Mouse (Mus musculus) forebrain, embryonic 14.5 days (tissue): ENCODE data around the gene Hist1h3b. TPM values are rescaled to one million over a fixed set of nuclear protein-coding genes. Genes with fewer than 3 reads are reported as not detected.
"Not testable (repeated sequence)": the region's sequence is repeated elsewhere in the genome, so short reads cannot be mapped to it uniquely, and the experiment has no call there.

Experiments used
- ATAC-seq: fragments of 200-750 bp; cut with Nextera tagmentation; 2 replicates; pipeline ENCODE4 v1.8.0; 2017; ENCODE audit warnings: mild to moderate bottlenecking, moderate library complexity
- DNase-seq: peaks from one replicate; pipeline ENCODE4 v3.0.0-alpha.2; 2015; ENCODE audit warnings: low spot score
- H3K27ac ChIP-seq: fragments of 300-500 bp; sonication (generic); 2 replicates; pipeline ENCODE4 v1.5.1; 2014; ENCODE audit warnings: low read depth, mild to moderate bottlenecking, control low read depth, low read length, moderate library complexity
- H3K27me3 ChIP-seq: fragments of 300-500 bp; sonication (generic); replicated peaks from 2 replicates; pipeline ENCODE4 v1.6.1; 2014; ENCODE audit warnings: low read length, control low read depth, mixed read lengths; ENCODE audit not compliant: control insufficient read depth, insufficient read depth
- H3K36me3 ChIP-seq: fragments of 300-500 bp; sonication (generic); 2 replicates; pipeline ENCODE4 v1.6.1; 2014; ENCODE audit warnings: low read length, control low read depth; ENCODE audit not compliant: control insufficient read depth, insufficient read depth
- H3K4me1 ChIP-seq: fragments of 300-500 bp; sonication (generic); 2 replicates; pipeline ENCODE4 v1.6.1; 2014; ENCODE audit warnings: antibody characterized with exemption, low read length, control low read depth; ENCODE audit not compliant: control insufficient read depth, insufficient read depth
- H3K4me2 ChIP-seq: fragments of 300-500 bp; sonication (generic); 2 replicates; pipeline ENCODE4 v1.6.1; 2014; ENCODE audit warnings: mild to moderate bottlenecking, control low read depth, low read length
- H3K4me3 ChIP-seq: fragments of 300-500 bp; sonication (generic); 2 replicates; pipeline ENCODE4 v1.5.1; 2014; ENCODE audit warnings: low read depth, low read length, control low read depth
- H3K9ac ChIP-seq: fragments of 300-500 bp; sonication (generic); 2 replicates; pipeline ENCODE4 v1.6.1; 2014; ENCODE audit warnings: mild to moderate bottlenecking, low read length, control low read depth, moderate library complexity
- H3K9me3 ChIP-seq: fragments of 300-500 bp; sonication (generic); replicated peaks from 2 replicates; pipeline ENCODE4 v1.6.1; 2016; ENCODE audit warnings: low read length, control low read depth, mixed read lengths; ENCODE audit not compliant: control insufficient read depth
- whole genome bisulfite sequencing: fragments of 180-500 bp; shearing (Covaris S2); extraction: QIAGEN DNeasy Blood & Tissue Kit; methylation state at CpG from one replicate; pipeline ENCODE4 v1.1.7; 2014; 5-methylcytosine and 5-hydroxymethylcytosine counted together
- polyA plus RNA-seq: library from polyadenylated mRNA; unstranded; fragments of >200 nt; fragmentation: Nextera tagmentation; extraction: Ambion mirVana; gene quantifications from 2 replicates; pipeline ENCODE4 v1.2.1, GENCODE M21; 2014

Gene Hist1h3b
- 2.3 and 9.6 TPM in 2 replicates for polyA plus RNA-seq

DNA sequence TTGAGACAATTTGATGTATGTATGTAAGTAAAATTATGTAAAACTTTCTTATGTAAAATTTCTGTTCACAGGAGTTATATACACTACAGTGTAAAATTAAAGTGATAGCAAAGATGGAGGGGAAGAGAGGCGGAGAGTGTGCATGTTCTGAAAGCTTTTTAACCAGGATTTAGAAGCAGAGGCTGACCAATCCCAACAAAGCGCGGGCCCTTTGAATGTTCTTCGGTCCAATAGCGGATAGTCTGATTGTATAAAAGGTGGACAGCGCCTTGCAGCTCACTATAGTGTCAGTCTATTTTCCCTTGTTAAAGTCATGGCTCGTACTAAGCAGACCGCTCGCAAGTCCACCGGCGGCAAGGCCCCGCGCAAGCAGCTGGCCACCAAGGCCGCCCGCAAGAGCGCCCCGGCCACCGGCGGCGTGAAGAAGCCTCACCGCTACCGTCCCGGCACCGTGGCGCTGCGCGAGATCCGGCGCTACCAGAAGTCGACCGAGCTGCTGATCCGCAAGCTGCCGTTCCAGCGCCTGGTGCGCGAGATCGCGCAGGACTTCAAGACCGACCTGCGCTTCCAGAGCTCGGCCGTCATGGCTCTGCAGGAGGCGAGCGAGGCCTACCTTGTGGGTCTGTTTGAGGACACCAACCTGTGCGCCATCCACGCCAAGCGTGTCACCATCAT, at the start of gene Hist1h3b:
Gene Hist1h3b (plus strand): TSS at position 201 of the 675 bp plus-strand sequence.
- peak within 1 kb of the TSS; percentile 40 for H3K4me3 ChIP-seq
- peak within 1 kb of the TSS; percentile 96 for H3K27ac ChIP-seq
- peak within 1 kb of the TSS; percentile 64 for H3K9ac ChIP-seq
- H3K9me3 ChIP-seq, H3K27me3 ChIP-seq, H3K36me3 ChIP-seq: not testable (repeated sequence)
- WGBS, result 0% methylated on average over 16 of the region's 47 CpGs
- DNase-seq, result peak; percentile 98
- ATAC-seq, result peak; percentile 85
- H3K4me1 ChIP-seq, result peaks cover 11% of the 10 kb centered on the region
- peak within 1 kb of the TSS; percentile 59 for H3K4me2 ChIP-seq

DNA sequence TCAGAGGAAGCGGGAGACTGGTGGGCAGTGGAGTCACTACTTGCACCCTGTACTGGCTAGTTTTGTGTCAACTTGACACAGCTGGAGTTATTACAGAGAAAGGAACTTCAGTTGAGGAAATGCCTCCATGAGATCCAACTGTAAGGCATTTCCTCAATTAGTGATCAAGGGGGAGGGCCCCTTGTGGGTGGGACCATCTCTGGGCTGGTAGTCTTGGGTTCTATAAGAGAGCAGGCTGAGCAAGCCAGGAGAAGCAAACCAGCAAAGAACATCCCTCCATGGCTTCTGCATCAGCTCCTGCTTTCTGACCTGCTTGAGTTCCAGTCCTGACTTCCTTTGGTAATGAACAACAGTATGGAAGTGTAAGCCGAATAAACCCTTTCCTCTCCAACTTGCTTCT, 49.3 kb upstream of the Hist1h3b start:
- not testable (repeated sequence) for H3K36me3 ChIP-seq, ATAC-seq, H3K4me1 ChIP-seq, H3K9ac ChIP-seq, H3K4me2 ChIP-seq, H3K9me3 ChIP-seq, H3K4me3 ChIP-seq, H3K27ac ChIP-seq, DNase-seq, H3K27me3 ChIP-seq
- 83% methylated on average over 2 of the region's 2 CpGs for WGBS

DNA sequence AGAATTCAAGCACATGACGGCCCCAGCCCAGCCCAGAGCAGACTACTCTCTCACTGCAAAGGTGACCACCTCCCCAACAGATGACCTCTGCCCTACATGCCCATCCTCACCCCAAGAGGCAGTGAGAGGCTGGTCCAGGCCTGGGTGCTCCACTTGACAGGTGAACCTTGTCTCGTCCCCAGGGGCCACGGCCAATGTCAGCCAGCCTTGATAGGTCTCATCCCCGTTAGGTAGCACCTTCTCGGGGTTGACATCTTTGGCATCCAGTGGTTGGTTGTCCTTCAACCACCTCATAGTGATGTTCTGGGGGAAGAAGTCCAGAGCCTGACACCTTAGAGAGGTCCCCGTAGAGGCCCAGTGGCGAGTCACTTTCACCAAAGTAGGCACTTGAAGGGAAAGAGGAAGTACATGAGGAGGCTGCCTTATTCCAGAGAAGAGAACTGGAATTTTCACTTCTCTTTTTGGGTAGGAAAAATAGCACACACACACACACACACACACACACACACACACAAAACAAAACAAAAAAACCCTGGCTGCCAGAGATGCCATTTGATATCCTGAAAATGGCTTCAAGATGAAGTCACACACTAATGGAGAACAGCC, 46.2 kb upstream of the Hist1h3b start:
- Histone ChIP-seq H3K4me2 (no peak overlapping the region), H3K27me3 (no peaks in the 10 kb centered on the region), H3K4me3 (no peak overlapping the region), H3K4me1 (peaks cover 11% of the 10 kb centered on the region; the same call in 1 of the 2 replicates), H3K9me3 (no peaks in the 10 kb centered on the region), H3K9ac (no peak overlapping the region), H3K36me3 (no peaks in the 10 kb centered on the region), H3K27ac (no peak overlapping the region)
- ATAC-seq (no peak), DNase-seq (no peak)
- WGBS, result 94% methylated on average over 7 of the region's 7 CpGs

DNA sequence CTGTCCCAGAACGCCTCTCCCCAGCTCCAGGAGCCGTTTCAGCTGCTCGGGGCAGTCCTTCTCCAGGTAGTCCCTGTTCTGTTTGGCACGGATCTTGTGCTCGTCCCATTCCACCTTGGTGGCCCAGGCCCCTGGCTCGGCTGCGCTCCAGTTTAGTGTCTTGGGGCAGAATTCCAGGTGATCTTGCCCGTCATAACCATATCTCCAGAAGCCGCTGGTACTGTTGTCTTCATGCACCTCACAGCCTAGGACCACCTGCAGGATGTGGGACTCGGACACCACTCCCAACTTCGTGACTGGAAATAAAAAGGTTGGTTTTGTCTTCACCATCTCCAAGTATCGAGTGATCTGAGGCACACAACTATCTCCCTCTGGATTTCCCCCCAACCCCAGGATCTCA, 45.3 kb upstream of the Hist1h3b start:
- Histone ChIP-seq H3K36me3 (no peaks in the 10 kb centered on the region), H3K9me3 (no peaks in the 10 kb centered on the region), H3K4me3 (no peak overlapping the region), H3K27ac (no peak overlapping the region), H3K4me1 (peaks cover 11% of the 10 kb centered on the region; the same call in 1 of the 2 replicates), H3K4me2 (no peak overlapping the region), H3K27me3 (no peaks in the 10 kb centered on the region), H3K9ac (no peak overlapping the region)
- ATAC-seq, result no peak
- 90% methylated on average over 12 of the region's 12 CpGs for WGBS
- DNase-seq, result no peak

DNA sequence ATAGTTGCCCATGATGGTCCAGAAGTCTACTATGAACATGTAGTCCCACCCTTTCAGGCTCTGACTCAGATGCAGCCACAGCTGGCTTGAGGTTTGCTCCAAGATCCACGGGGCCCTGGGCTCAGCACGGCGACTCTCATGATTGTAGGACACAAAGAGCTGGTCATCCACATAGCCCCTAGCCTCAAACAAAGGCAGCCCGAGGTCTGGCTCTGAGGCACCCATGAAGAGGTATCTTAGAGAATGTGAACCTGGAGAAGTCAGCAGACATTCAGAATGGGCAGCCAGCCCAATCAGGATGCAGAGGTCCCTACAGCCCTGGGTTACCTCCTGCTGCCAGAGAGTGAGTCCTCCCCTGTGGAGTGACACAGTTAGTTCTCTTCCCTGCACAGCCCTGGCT, 44.0 kb upstream of the Hist1h3b start:
- peaks cover 11% of the 10 kb centered on the region; the same call in 1 of the 2 replicates for H3K4me1 ChIP-seq
- H3K36me3 ChIP-seq, result no peaks in the 10 kb centered on the region
- no peak overlapping the region for H3K9ac ChIP-seq
- ATAC-seq, result no peak
- H3K9me3 ChIP-seq, result no peaks in the 10 kb centered on the region
- 89% methylated on average over 4 of the region's 4 CpGs for WGBS
- H3K4me2 ChIP-seq, result no peak overlapping the region
- no peak overlapping the region for H3K4me3 ChIP-seq
- no peak overlapping the region for H3K27ac ChIP-seq
- H3K27me3 ChIP-seq, result no peaks in the 10 kb centered on the region
- DNase-seq, result no peak

DNA sequence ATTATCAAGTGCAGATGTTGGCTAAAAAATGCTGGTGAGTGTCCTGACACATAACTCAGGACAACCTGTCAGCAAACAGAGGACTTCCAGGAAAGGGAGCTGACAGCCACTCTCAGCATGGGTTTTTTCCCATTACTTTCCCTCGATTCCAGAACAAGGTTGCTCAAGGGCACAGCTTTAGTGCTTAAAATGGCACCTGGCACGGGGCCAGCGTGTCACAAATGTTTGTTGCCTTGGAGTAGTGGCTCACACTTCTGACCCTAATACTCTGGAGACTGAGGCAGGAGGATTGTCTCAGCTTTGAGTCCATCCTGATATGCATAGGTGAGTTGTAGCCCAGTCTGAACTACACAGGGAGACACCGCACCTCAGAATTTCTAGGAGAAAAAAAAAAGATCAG, 43.4 kb upstream of the Hist1h3b start:
- no peaks in the 10 kb centered on the region for H3K9me3 ChIP-seq
- H3K36me3 ChIP-seq, result no peaks in the 10 kb centered on the region
- no peaks in the 10 kb centered on the region for H3K27me3 ChIP-seq
- H3K9ac ChIP-seq, result no peak overlapping the region
- H3K4me2 ChIP-seq, result no peak overlapping the region
- peaks cover 11% of the 10 kb centered on the region; the same call in 1 of the 2 replicates for H3K4me1 ChIP-seq
- ATAC-seq, result no peak
- WGBS, result 71% methylated on average over 4 of the region's 4 CpGs
- H3K27ac ChIP-seq, result no peak overlapping the region
- no peak for DNase-seq
- no peak overlapping the region for H3K4me3 ChIP-seq

DNA sequence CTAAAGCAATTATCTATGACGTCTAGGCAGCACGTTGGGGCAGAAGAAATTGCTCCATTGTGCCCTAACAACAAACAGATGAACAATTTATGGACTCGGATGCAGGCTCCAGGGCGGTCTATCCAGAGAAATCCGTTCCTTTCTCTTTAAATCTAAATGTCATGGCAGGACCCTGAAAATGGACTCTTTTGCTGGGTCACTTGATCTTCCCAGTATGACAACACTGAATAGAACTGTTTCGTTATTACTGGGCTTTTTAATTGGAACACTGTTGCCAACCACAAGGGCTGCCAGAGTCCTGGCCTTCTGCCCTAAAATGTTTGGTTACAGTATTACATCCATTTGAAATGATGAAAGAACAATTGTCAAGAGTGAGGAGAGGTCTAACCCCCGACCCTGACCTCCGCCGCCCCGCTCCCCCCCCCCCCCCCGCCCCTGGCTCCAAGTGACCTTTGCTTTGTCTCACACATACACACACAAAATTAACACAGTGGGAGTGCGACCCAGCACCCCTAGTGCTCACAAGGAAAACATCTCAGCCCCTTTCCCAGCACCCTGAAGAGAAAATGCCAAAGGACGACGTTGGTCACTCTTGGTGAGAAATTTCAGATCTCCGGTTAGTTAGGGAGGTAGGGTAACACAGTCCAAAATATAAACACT, 42.2 kb upstream of the Hist1h3b start:
- Histone ChIP-seq H3K36me3 (no peaks in the 10 kb centered on the region), H3K9ac (peak overlapping the region; percentile 54), H3K4me2 (peak overlapping the region; percentile 52), H3K9me3 (no peaks in the 10 kb centered on the region), H3K4me3 (peak overlapping the region; percentile 20), H3K27ac (no peak overlapping the region), H3K4me1 (peaks cover 11% of the 10 kb centered on the region; the same call in 1 of the 2 replicates), H3K27me3 (no peaks in the 10 kb centered on the region)
- 25% methylated on average over 15 of the region's 15 CpGs for WGBS
- ATAC-seq (no peak), DNase-seq (peak; percentile 44)

DNA sequence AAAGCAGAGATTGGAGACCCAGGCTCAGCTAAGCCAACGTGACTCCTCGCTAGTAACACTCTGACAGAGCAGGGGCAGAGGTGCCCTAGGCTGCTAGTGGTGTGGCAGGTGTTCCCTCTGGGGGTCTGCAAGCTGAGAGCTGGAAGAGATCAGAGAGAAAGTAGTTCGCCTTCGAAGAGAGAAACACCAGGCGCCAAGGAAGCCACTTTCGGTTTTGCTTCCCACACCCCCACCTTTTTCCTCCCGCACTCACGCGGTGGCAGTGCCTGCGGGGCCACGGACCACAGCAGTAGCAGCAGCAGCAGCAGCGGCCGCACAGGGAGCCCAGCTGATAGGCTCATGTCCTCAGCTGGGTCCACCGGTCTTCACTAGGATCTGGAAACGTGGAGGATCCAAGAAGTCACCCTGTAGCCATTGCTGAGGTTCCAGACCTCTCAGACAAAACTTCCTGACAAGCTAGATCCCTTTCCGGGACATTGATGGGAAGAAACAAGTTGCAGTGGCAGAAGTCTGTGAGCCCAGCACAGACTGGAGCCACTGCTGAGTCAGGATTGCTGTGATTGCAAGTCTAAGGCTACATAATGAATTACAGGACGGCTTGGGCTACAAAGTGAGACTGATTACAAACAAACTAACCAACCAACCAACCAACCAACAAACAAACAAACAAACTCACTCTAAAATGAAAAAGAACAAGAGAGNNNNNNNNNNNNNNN, 41.5 kb upstream of the Hist1h3b start, which contains the start of gene Hfe:
Gene Hfe (minus strand): TSS at position 481 of the 716 bp plus-strand sequence.
- ATAC-seq (0 out of 2 replicates have a peak, but pooled peaks have one; percentile 32), DNase-seq (peak; percentile 36)
- H3K9me3 ChIP-seq, result no peaks in the 10 kb centered on the region

More for the DNA sequence above, 41.5 kb upstream of the Hist1h3b start, which contains the start of gene Hfe:
- Histone ChIP-seq H3K36me3 (no peaks in the 10 kb centered on the region), H3K27me3 (no peaks in the 10 kb centered on the region), H3K27ac (no peak within 1 kb of the TSS), H3K4me1 (peaks cover 11% of the 10 kb centered on the region; the same call in 1 of the 2 replicates), H3K4me2 (peak within 1 kb of the TSS; percentile 52), H3K9ac (peak within 1 kb of the TSS; percentile 54), H3K4me3 (peak within 1 kb of the TSS; percentile 20)
- WGBS, result 5% methylated on average over 17 of the region's 17 CpGs
